9 mouse cellular contexts compared by ENCODE assay signal in the genomic region with DNA sequence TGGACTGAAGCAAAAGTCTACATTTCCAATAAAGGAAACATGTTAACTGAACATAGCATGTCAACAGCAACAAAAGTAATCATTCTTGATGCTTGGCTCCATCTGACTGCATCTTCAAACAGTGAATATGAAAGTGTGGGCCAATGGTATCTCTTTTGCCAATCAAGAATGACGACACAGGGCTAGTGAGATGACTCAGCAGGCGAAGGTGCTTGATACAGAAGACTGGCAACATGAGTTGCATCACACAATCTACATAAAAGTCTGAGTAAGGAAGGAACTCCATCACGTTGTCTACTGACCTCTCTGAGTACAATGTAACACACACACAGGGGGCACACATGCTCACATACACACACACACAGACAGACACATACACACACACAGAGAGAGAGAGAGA. TPM values are rescaled to one million over a fixed set of nuclear protein-coding genes. Genes with fewer than 3 reads are reported as not detected.
"Had no signal": no experiment of that assay in that cellular context is flagged by ENCODE, and none has a peak within 500 bp of the region (broad histone marks: within the 10 kb centered on the region; RNA-seq: fewer than 3 reads in every experiment).

No protein-coding gene starts in this region.

- ATAC-seq: midbrain, embryonic 15.5 days had no signal

- DNase-seq: kidney, adult 9 months; kidney, postnatal 36 days; layer of hippocampus, postnatal 36 days; left cerebral cortex, postnatal 4 days; lung, adult 18-20 months; thymus, adult 18-20 months; thymus, postnatal 14 days had no signal

RNA-seq across cellular contexts. Expression of a gene that starts 9.0 kb away (rescaled TPM):
- total RNA-seq: monocyte, adult 5-6 weeks had no signal

RNA-seq across cellular contexts. Expression of a gene that starts 59.5 kb away (rescaled TPM):
- total RNA-seq: monocyte, adult 5-6 weeks had no signal
